Mouse (Mus musculus) cortical plate, adult 2 months (tissue): ENCODE measurements at regions not wholly inside any gene's neighbourhood (a gene's known extent, or its start where the extent isn't known, plus 50 kb on each side); places are given as distances from the start of the nearest gene placed in this dataset.

ENCODE experiments used
- CTCF ChIP-seq: fragments of 200-500 bp; IDR thresholded peaks from 2 replicates; pipeline ENCODE4 v1.5.1; 2011; ENCODE audit warnings: mild to moderate bottlenecking, control low read depth, low read length; ENCODE audit not compliant: insufficient read depth; ENCODE audit errors: extremely low read depth
- POLR2A ChIP-seq: fragments of 200-500 bp; IDR thresholded peaks from 2 replicates; pipeline ENCODE4 v1.6.1; 2011; ENCODE audit warnings: mild to moderate bottlenecking, low read length, control low read depth; ENCODE audit not compliant: insufficient read depth; ENCODE audit errors: extremely low read depth

GRCm38 (mm10) chr7:68823646-68824045 is 74.6 kb upstream of the Arrdc4 start:
- TF ChIP-seq CTCF = no peak
- TF ChIP-seq POLR2A = no peak
